Mouse (Mus musculus): ENCODE results near the gene R3hdml. TPM values are rescaled to one million over a fixed set of nuclear protein-coding genes. Genes with fewer than 3 reads are reported as not detected.

Gene R3hdml
- not detected for total RNA-seq (2023)

DNA sequence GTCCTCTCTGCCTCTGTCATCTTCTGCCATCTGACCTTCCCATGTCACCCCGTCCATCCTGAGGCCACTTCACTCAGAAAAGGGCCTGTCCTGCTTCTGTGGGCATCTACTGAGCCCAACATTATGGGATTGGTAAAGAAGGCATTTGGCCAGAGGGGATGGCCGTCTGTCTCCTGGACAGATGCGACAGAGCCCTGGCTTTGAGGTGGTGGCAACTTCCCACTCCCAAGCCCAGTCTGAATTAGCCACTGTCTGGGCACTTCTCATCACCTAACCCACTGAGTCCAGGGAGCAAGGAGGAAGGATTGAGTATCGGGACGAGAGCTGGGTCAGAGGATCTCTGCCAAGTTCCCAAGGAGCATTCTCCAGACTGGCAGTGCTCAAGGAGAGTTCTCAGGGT lies at the start of gene R3hdml:
Gene R3hdml, plus strand, starts transcription at position 301 of the 400 bp plus-strand sequence.

DNA sequence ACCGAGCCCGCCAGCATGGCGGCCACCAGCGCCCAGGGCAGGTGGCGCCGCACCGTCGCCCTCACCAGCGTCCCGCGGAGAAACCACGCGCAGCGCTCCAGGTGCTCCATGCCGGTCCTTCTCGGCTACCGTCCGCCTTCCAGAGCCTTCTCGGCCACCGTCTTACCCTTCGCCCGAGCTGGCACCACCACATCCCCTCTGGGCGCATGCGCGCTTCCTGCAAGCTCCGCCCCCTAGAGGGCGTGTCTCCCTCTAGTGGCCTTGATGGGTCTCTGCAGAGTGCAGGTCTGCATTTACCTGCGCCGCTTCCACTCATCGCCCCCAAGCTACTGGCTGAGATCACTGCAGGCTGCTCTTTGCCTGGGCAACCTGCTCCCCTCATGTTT lies 19.7 kb upstream of the R3hdml start, which contains the start of gene Fitm2:
Gene Fitm2, minus strand, starts transcription at position 164 of the 386 bp plus-strand sequence.

GRCm38 (mm10) chr2:163506300-163507004 lies 14.3 kb downstream of the R3hdml start, which contains the start of gene Hnf4a:
Gene Hnf4a (plus strand): TSS chr2:163506808.

Other genes starting within 250 kb of the R3hdml start
- gene Jph2, start 94.3 kb upstream of the R3hdml start, total RNA-seq (2023): not detected
- 100 to 1,000 TPM in 1 of 2 experiments, 10 to 100 TPM in 1; 97.8 to 120 TPM for gene Oser1, start 67.6 kb upstream of the R3hdml start, total RNA-seq (2023)
- not detected for gene Gdap1l1, start 53.8 kb upstream of the R3hdml start, total RNA-seq (2023)
- gene Fitm2, start 19.7 kb upstream of the R3hdml start, total RNA-seq (2023): 1 to 10 TPM; 1.5 to 1.9 TPM
- not detected for gene Hnf4a, start 14.5 kb downstream of the R3hdml start, total RNA-seq (2023)
- gene Ttpal, start 110.0 kb downstream of the R3hdml start, total RNA-seq (2023): 10 to 100 TPM; 38.7 to 44.4 TPM
- gene Serinc3, start 152.8 kb downstream of the R3hdml start, total RNA-seq (2023): 100 to 1,000 TPM; 685 to 714 TPM
- 10 to 100 TPM; 36.0 to 45.9 TPM for gene Pkig, start 166.1 kb downstream of the R3hdml start, total RNA-seq (2023)

Data from monocyte, adult 59 days (primary cell).